Mouse (Mus musculus) lung, postnatal 0 days (tissue): Measurements from ENCODE around the gene Medag.

Source experiments
- CTCF ChIP-seq: IDR thresholded peaks from 2 replicates; pipeline ENCODE4 v1.5.1; 2016; ENCODE audit warnings: antibody characterized with exemption, mild to moderate bottlenecking
- EP300 ChIP-seq: IDR thresholded peaks from 2 replicates; pipeline ENCODE4 v1.6.1; 2016; ENCODE audit warnings: antibody characterized with exemption, mild to moderate bottlenecking, control low read depth

DNA sequence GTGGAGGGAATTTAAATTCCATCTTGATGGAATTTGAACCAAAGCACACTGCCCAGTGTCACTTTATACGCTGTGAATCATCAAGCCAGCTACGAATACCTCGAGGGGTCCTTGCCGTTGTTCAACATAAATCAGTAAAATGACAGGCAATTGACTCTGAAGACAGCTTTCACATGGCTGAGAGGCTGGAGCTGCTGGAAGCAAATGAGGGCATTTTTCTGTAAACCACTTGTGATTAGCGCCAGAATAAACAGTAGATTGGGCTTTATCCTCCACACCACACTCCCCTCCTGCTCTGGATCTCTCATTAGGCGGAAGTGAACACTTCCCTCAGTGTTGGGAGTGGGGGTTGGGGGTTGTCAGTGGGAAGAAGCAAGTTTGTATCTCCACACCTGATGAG, 34.3 kb upstream of the Medag start:
- TF ChIP-seq CTCF (no peak), EP300 (no peak)
